Mouse (Mus musculus): ENCODE results near the gene Grwd1. TPM values are rescaled to one million over a fixed set of nuclear protein-coding genes. Genes with fewer than 3 reads are reported as not detected.

The Grwd1 gene
- total and polyA plus RNA-seq, 2 experiments from 2014 or later = 34.6 to 48.6 TPM

- peaks cover 6% of the 10 kb centered on the region; the same call in 1 of the 2 replicates for H3K4me1 ChIP-seq (ENCODE audit: insufficient read depth, low read length)
Observed at GRCm38 (mm10) chr7:45782271-45782670, 48.5 kb downstream of the Grwd1 start.

GRCm38 (mm10) chr7:45779081-45779641, 51.6 kb downstream of the Grwd1 start:
- Histone ChIP-seq H3K36me3 (ENCODE audit: insufficient read depth, low read length) (no peaks in the 10 kb centered on the region), H3K9ac (replicated peaks; ENCODE audit: low read length) (no peak overlapping the region), H3K9me3 (ENCODE audit: low read length) (no peaks in the 10 kb centered on the region), H3K27me3 (ENCODE audit: insufficient read depth, low read length) (no peaks in the 10 kb centered on the region), H3K27ac (no peak overlapping the region), H3K4me1 (ENCODE audit: insufficient read depth, low read length) (no peaks in the 10 kb centered on the region; the same call in 1 of the 2 replicates), H3K4me3 (ENCODE audit: low read length) (no peak overlapping the region), H3K4me2 (ENCODE audit: low read depth, low read length) (peak overlapping the region; percentile 27; the same call in 1 of the 2 replicates)
- 20% methylated on average over 22 of the region's 22 CpGs for WGBS
- no peak for TF ChIP-seq CTCF (IDR thresholded peaks at IDR 0.05; ENCODE audit: low read depth)
- DNase-seq (ENCODE audit: low spot score) (no peak), ATAC-seq (no peak)

More at GRCm38 (mm10) chr7:45782271-45782670, 48.5 kb downstream of the Grwd1 start:
- H3K4me3 ChIP-seq (ENCODE audit: low read length) = no peak overlapping the region
- ATAC-seq (no peak), DNase-seq (ENCODE audit: low spot score) (no peak)
- H3K9me3 ChIP-seq (ENCODE audit: low read length) = no peaks in the 10 kb centered on the region
- no peak overlapping the region for H3K27ac ChIP-seq
- no peaks in the 10 kb centered on the region for H3K36me3 ChIP-seq (ENCODE audit: insufficient read depth, low read length)
- H3K27me3 ChIP-seq (ENCODE audit: insufficient read depth, low read length) = no peaks in the 10 kb centered on the region
- 73% methylated on average over 4 of the region's 4 CpGs for WGBS
- TF ChIP-seq CTCF (IDR thresholded peaks at IDR 0.05; ENCODE audit: low read depth) = no peak
- no peak overlapping the region for H3K9ac ChIP-seq (replicated peaks; ENCODE audit: low read length)
- H3K4me2 ChIP-seq (ENCODE audit: low read depth, low read length) = no peak overlapping the region

GRCm38 (mm10) chr7:45775237-45775636, 55.5 kb downstream of the Grwd1 start:
- TF ChIP-seq CTCF (IDR thresholded peaks at IDR 0.05; ENCODE audit: low read depth) = no peak
- Histone ChIP-seq H3K4me3 (ENCODE audit: low read length) (no peak overlapping the region), H3K27me3 (ENCODE audit: insufficient read depth, low read length) (no peaks in the 10 kb centered on the region), H3K9ac (replicated peaks; ENCODE audit: low read length) (no peak overlapping the region), H3K36me3 (ENCODE audit: insufficient read depth, low read length) (no peaks in the 10 kb centered on the region), H3K27ac (no peak overlapping the region), H3K4me1 (ENCODE audit: insufficient read depth, low read length) (no peaks in the 10 kb centered on the region; the same call in 1 of the 2 replicates), H3K4me2 (ENCODE audit: low read depth, low read length) (no peak overlapping the region), H3K9me3 (ENCODE audit: low read length) (no peaks in the 10 kb centered on the region)
- WGBS = 80% methylated on average over 7 of the region's 7 CpGs
- DNase-seq (ENCODE audit: low spot score) = no peak
- no peak for ATAC-seq

Other genes with a start within 250 kb of the Grwd1 start
- not detected in 2 replicates for gene Fgf21, start 215.5 kb downstream of the Grwd1 start, total RNA-seq (2014; rRNA removed)
- gene Fgf21, start 215.5 kb downstream of the Grwd1 start, polyA plus RNA-seq (2015; fragmentation: Nextera tagmentation; extraction: Ambion mirVana) = not detected in 2 replicates
- 0.18 TPM in 1 of 2 replicates, not detected in the other for gene Fut1, start 213.7 kb downstream of the Grwd1 start, total RNA-seq (2014; rRNA removed)
- not detected in 2 replicates for gene Fut1, start 213.7 kb downstream of the Grwd1 start, polyA plus RNA-seq (2015; fragmentation: Nextera tagmentation; extraction: Ambion mirVana)
- 0.10 and 0.54 TPM in 2 replicates for gene Izumo1, start 209.1 kb downstream of the Grwd1 start, total RNA-seq (2014; rRNA removed)
- 0.10 TPM in 1 of 2 replicates, not detected in the other for gene Izumo1, start 209.1 kb downstream of the Grwd1 start, polyA plus RNA-seq (2015; fragmentation: Nextera tagmentation; extraction: Ambion mirVana)
- 36.4 and 39.8 TPM in 2 replicates for gene Rasip1, start 203.5 kb downstream of the Grwd1 start, total RNA-seq (2014; rRNA removed)
- 18.7 TPM in 2 replicates for gene Rasip1, start 203.5 kb downstream of the Grwd1 start, polyA plus RNA-seq (2015; fragmentation: Nextera tagmentation; extraction: Ambion mirVana)
- gene Mamstr, start 191.0 kb downstream of the Grwd1 start, total RNA-seq (2014; rRNA removed) = 3.3 and 3.6 TPM in 2 replicates
- gene Mamstr, start 191.0 kb downstream of the Grwd1 start, polyA plus RNA-seq (2015; fragmentation: Nextera tagmentation; extraction: Ambion mirVana) = 2.9 and 3.9 TPM in 2 replicates
- 0.32 TPM in 1 of 2 replicates, not detected in the other for gene Fut2, start 164.6 kb downstream of the Grwd1 start, total RNA-seq (2014; rRNA removed)
- gene Fut2, start 164.6 kb downstream of the Grwd1 start, polyA plus RNA-seq (2015; fragmentation: Nextera tagmentation; extraction: Ambion mirVana) = 0.15 and 0.67 TPM in 2 replicates
- gene Ntn5, start 146.9 kb downstream of the Grwd1 start, total RNA-seq (2014; rRNA removed) = 0.94 TPM in 1 of 2 replicates, not detected in the other
- 0.68 and 0.80 TPM in 2 replicates for gene Ntn5, start 146.9 kb downstream of the Grwd1 start, polyA plus RNA-seq (2015; fragmentation: Nextera tagmentation; extraction: Ambion mirVana)
- 0.68 and 0.79 TPM in 2 replicates for gene Sec1, start 136.5 kb downstream of the Grwd1 start, total RNA-seq (2014; rRNA removed)
- gene Sec1, start 136.5 kb downstream of the Grwd1 start, polyA plus RNA-seq (2015; fragmentation: Nextera tagmentation; extraction: Ambion mirVana) = 0.35 and 0.48 TPM in 2 replicates
- 89.4 and 91.0 TPM in 2 replicates for gene Car11, start 131.1 kb downstream of the Grwd1 start, total RNA-seq (2014; rRNA removed)
- gene Car11, start 131.1 kb downstream of the Grwd1 start, polyA plus RNA-seq (2015; fragmentation: Nextera tagmentation; extraction: Ambion mirVana) = 76.9 and 78.2 TPM in 2 replicates
- 4.2 and 12.2 TPM in 2 replicates for gene Dbp, start 125.9 kb downstream of the Grwd1 start, total RNA-seq (2014; rRNA removed)
- 4.6 and 5.3 TPM in 2 replicates for gene Dbp, start 125.9 kb downstream of the Grwd1 start, polyA plus RNA-seq (2015; fragmentation: Nextera tagmentation; extraction: Ambion mirVana)
- 999 and 1,175 TPM in 2 replicates for gene Rpl18, start 115.5 kb downstream of the Grwd1 start, total RNA-seq (2014; rRNA removed)
- gene Rpl18, start 115.5 kb downstream of the Grwd1 start, polyA plus RNA-seq (2015; fragmentation: Nextera tagmentation; extraction: Ambion mirVana) = 519 and 535 TPM in 2 replicates
- gene Sphk2, start 112.9 kb downstream of the Grwd1 start, total RNA-seq (2014; rRNA removed) = 27.4 and 31.6 TPM in 2 replicates
- 17.8 and 18.5 TPM in 2 replicates for gene Sphk2, start 112.9 kb downstream of the Grwd1 start, polyA plus RNA-seq (2015; fragmentation: Nextera tagmentation; extraction: Ambion mirVana)
- 0.11 and 0.16 TPM in 2 replicates for gene Fam83e, start 109.7 kb downstream of the Grwd1 start, total RNA-seq (2014; rRNA removed)
- 0.09 and 0.25 TPM in 2 replicates for gene Fam83e, start 109.7 kb downstream of the Grwd1 start, polyA plus RNA-seq (2015; fragmentation: Nextera tagmentation; extraction: Ambion mirVana)
- gene Spaca4, start 105.1 kb downstream of the Grwd1 start, total RNA-seq (2014; rRNA removed) = not detected in 2 replicates
- not detected in 2 replicates for gene Spaca4, start 105.1 kb downstream of the Grwd1 start, polyA plus RNA-seq (2015; fragmentation: Nextera tagmentation; extraction: Ambion mirVana)
- 125 and 133 TPM in 2 replicates for gene Lmtk3, start 47.2 kb downstream of the Grwd1 start, total RNA-seq (2014; rRNA removed)
- 13.6 and 13.9 TPM in 2 replicates for gene Lmtk3, start 47.2 kb downstream of the Grwd1 start, polyA plus RNA-seq (2015; fragmentation: Nextera tagmentation; extraction: Ambion mirVana)
- 4.7 and 12.1 TPM in 2 replicates for gene Sult2b1, start 46.3 kb downstream of the Grwd1 start, total RNA-seq (2014; rRNA removed)
- 5.7 and 7.4 TPM in 2 replicates for gene Sult2b1, start 46.3 kb downstream of the Grwd1 start, polyA plus RNA-seq (2015; fragmentation: Nextera tagmentation; extraction: Ambion mirVana)
- gene Cyth2, start 16.4 kb downstream of the Grwd1 start, total RNA-seq (2014; rRNA removed) = 176 and 221 TPM in 2 replicates
- gene Cyth2, start 16.4 kb downstream of the Grwd1 start, polyA plus RNA-seq (2015; fragmentation: Nextera tagmentation; extraction: Ambion mirVana) = 209 and 216 TPM in 2 replicates
- 0.97 and 1.4 TPM in 2 replicates for gene Kcnj14, start 6.2 kb downstream of the Grwd1 start, total RNA-seq (2014; rRNA removed)
- gene Kcnj14, start 6.2 kb downstream of the Grwd1 start, polyA plus RNA-seq (2015; fragmentation: Nextera tagmentation; extraction: Ambion mirVana) = 0.89 and 1.2 TPM in 2 replicates
- 161 and 196 TPM in 2 replicates for gene Kdelr1, start 41.8 kb upstream of the Grwd1 start, total RNA-seq (2014; rRNA removed)
- gene Kdelr1, start 41.8 kb upstream of the Grwd1 start, polyA plus RNA-seq (2015; fragmentation: Nextera tagmentation; extraction: Ambion mirVana) = 45.9 and 50.2 TPM in 2 replicates
- gene Grin2d, start 47.4 kb upstream of the Grwd1 start, total RNA-seq (2014; rRNA removed) = 37.8 and 44.9 TPM in 2 replicates
- gene Grin2d, start 47.4 kb upstream of the Grwd1 start, polyA plus RNA-seq (2015; fragmentation: Nextera tagmentation; extraction: Ambion mirVana) = 4.1 and 4.4 TPM in 2 replicates
- gene Syngr4, start 65.8 kb upstream of the Grwd1 start, total RNA-seq (2014; rRNA removed) = not detected in 2 replicates
- gene Syngr4, start 65.8 kb upstream of the Grwd1 start, polyA plus RNA-seq (2015; fragmentation: Nextera tagmentation; extraction: Ambion mirVana) = 0.19 and 0.51 TPM in 2 replicates
- gene Tmem143, start 66.0 kb upstream of the Grwd1 start, total RNA-seq (2014; rRNA removed) = 39.2 and 48.8 TPM in 2 replicates
- gene Tmem143, start 66.0 kb upstream of the Grwd1 start, polyA plus RNA-seq (2015; fragmentation: Nextera tagmentation; extraction: Ambion mirVana) = 4.6 and 6.8 TPM in 2 replicates
- gene Emp3, start 90.5 kb upstream of the Grwd1 start, total RNA-seq (2014; rRNA removed) = 4.9 and 15.3 TPM in 2 replicates
- gene Emp3, start 90.5 kb upstream of the Grwd1 start, polyA plus RNA-seq (2015; fragmentation: Nextera tagmentation; extraction: Ambion mirVana) = 33.4 and 45.2 TPM in 2 replicates
- 6.8 and 7.5 TPM in 2 replicates for gene Ccdc114, start 93.1 kb upstream of the Grwd1 start, total RNA-seq (2014; rRNA removed)
- 7.8 and 10.6 TPM in 2 replicates for gene Ccdc114, start 93.1 kb upstream of the Grwd1 start, polyA plus RNA-seq (2015; fragmentation: Nextera tagmentation; extraction: Ambion mirVana)
- gene Abcc6, start 199.4 kb upstream of the Grwd1 start, total RNA-seq (2014; rRNA removed) = 0.58 and 1.2 TPM in 2 replicates
- 0.55 and 0.64 TPM in 2 replicates for gene Abcc6, start 199.4 kb upstream of the Grwd1 start, polyA plus RNA-seq (2015; fragmentation: Nextera tagmentation; extraction: Ambion mirVana)
- gene Nomo1, start 202.8 kb upstream of the Grwd1 start, total RNA-seq (2014; rRNA removed) = 53.6 and 61.5 TPM in 2 replicates
- gene Nomo1, start 202.8 kb upstream of the Grwd1 start, polyA plus RNA-seq (2015; fragmentation: Nextera tagmentation; extraction: Ambion mirVana) = 36.9 and 37.9 TPM in 2 replicates

Data from hindbrain, postnatal 0 days (tissue).